In the genomic region with DNA sequence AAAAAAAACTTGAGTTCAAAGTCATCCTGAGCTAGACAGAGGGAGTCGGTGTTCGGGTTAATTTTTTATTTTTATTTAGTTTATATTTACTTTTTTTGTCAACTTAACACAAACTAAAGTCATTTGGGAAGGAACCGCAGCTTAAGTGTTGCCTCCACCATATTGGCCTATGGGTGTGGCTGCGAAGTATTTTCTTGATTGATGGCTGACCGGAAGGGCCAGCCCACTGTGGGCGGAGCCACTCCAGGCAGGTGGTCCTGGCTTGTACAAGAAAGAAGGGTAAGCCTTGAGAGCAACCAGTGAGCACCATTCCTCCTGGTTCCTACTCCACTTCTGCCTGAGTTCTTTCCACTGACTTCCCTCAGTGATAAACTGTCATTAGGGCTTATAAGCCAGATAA, we compare ENCODE assay signal across 25 mouse cellular contexts. TPM values are rescaled to one million over a fixed set of nuclear protein-coding genes. Genes with fewer than 3 reads are reported as not detected.
A peak's percentile ranks its signal among the peaks of the same experiment; 100 is the strongest.
DNase-seq lines count a peak whose midpoint lies in the region; ATAC-seq and TF ChIP-seq lines count a peak whose summit lies in the region.
"Had no signal": no experiment of that assay in that cellular context is flagged by ENCODE, and none has a peak within 500 bp of the region (broad histone marks: within the 10 kb centered on the region; RNA-seq: fewer than 3 reads in every experiment).

No protein-coding gene starts in this region.

- H3K27me3 ChIP-seq in kidney, adult 2 months (replicated peaks; ENCODE audit: control insufficient read depth, insufficient read depth, low read length): no peaks in the 10 kb centered on the region
- no peaks in the 10 kb centered on the region for H3K27me3 ChIP-seq in kidney, embryonic 16.5 days (ENCODE audit: insufficient read depth, low read length)
- no peaks in the 10 kb centered on the region for H3K27me3 ChIP-seq in E14TG2a.4 (ENCODE audit: insufficient read depth, low read length)
- H3K27me3 ChIP-seq in heart, embryonic 12.5 days (replicated peaks): no peaks in the 10 kb centered on the region
- H3K27me3 ChIP-seq: embryonic facial prominence, embryonic 12.5 days; forebrain, embryonic 13.5 days; forebrain, embryonic 15.5 days had no signal

- 68% methylated on average over 6 of the region's 6 CpGs for WGBS in kidney, adult 2 months
- WGBS in kidney, embryonic 16.5 days: 81% methylated on average over 6 of the region's 6 CpGs
- 90% methylated on average over 6 of the region's 6 CpGs for WGBS in heart, embryonic 12.5 days

- no peak overlapping the region for H3K4me2 ChIP-seq in kidney, embryonic 16.5 days (replicated peaks; ENCODE audit: low read depth, low read length)
- H3K4me2 ChIP-seq in heart, embryonic 12.5 days: no peak overlapping the region
- H3K4me2 ChIP-seq: embryonic facial prominence, embryonic 12.5 days; forebrain, embryonic 13.5 days; forebrain, embryonic 15.5 days had no signal

- H3K4me3 ChIP-seq in kidney, adult 2 months (ENCODE audit: insufficient read depth, low read depth, low read length): no peak overlapping the region
- H3K4me3 ChIP-seq in kidney, embryonic 16.5 days (ENCODE audit: low read length): no peak overlapping the region
- 0 out of 2 replicates have a peak overlapping the region, but pooled peaks have one; percentile 32 for H3K4me3 ChIP-seq in E14TG2a.4 (replicated peaks; ENCODE audit: low read length)
- H3K4me3 ChIP-seq in heart, embryonic 12.5 days: no peak overlapping the region
- H3K4me3 ChIP-seq: embryonic facial prominence, embryonic 10.5 days; embryonic facial prominence, embryonic 12.5 days; forebrain, embryonic 13.5 days; forebrain, embryonic 15.5 days had no signal

- H3K27ac ChIP-seq in kidney, adult 2 months (ENCODE audit: insufficient read depth, low read depth, low read length): peak overlapping the region; percentile 74
- H3K27ac ChIP-seq in kidney, embryonic 16.5 days (ENCODE audit: low read length): no peak overlapping the region
- H3K27ac ChIP-seq in heart, embryonic 12.5 days (ENCODE audit: poor library complexity, severe bottlenecking): no peak overlapping the region
- H3K27ac ChIP-seq: embryonic facial prominence, embryonic 10.5 days; embryonic facial prominence, embryonic 12.5 days; forebrain, embryonic 13.5 days; forebrain, embryonic 15.5 days had no signal

- DNase-seq in kidney, adult 2 months: peak; percentile 71
- DNase-seq in R1 (ENCODE audit: low read depth, low spot score): peak; percentile 64
- no peak for DNase-seq in spleen, postnatal 4 days (ENCODE audit: low spot score in 2 of 2)
- DNase-seq: adrenal gland, adult 8-10 months; adrenal gland, postnatal 14 days; adrenal gland, postnatal 36 days; B cell, adult 2 months; cerebellum, adult 11-12 months; cerebellum, adult 2 months; cerebellum, adult 9-10 months; cerebellum, postnatal 10 days; cerebellum, postnatal 25 days; forebrain, postnatal 0 days had no signal

- no peaks in the 10 kb centered on the region for H3K9me3 ChIP-seq in kidney, embryonic 16.5 days (ENCODE audit: low read length)
- no peaks in the 10 kb centered on the region for H3K9me3 ChIP-seq in E14TG2a.4 (ENCODE audit: low read length)
- H3K9me3 ChIP-seq in heart, embryonic 12.5 days (replicated peaks): no peaks in the 10 kb centered on the region
- H3K9me3 ChIP-seq: embryonic facial prominence, embryonic 10.5 days; embryonic facial prominence, embryonic 12.5 days; forebrain, embryonic 13.5 days; forebrain, embryonic 15.5 days; G1E had no signal

- no peak for TF ChIP-seq CTCF in kidney, adult 2 months (conservative IDR thresholded peaks at IDR 0.05; ENCODE audit: insufficient read depth, insufficient read length, low read depth, low read length)
- TF ChIP-seq CTCF in E14TG2a.4 (conservative IDR thresholded peaks at IDR 0.05; ENCODE audit: low read length): no peak

- no peak overlapping the region for H3K9ac ChIP-seq in kidney, embryonic 16.5 days (replicated peaks; ENCODE audit: low read length)
- H3K9ac ChIP-seq in heart, embryonic 12.5 days: no peak overlapping the region
- H3K9ac ChIP-seq: embryonic facial prominence, embryonic 12.5 days; forebrain, embryonic 13.5 days; forebrain, embryonic 15.5 days; forebrain, postnatal 0 days had no signal

- no peaks in the 10 kb centered on the region; the same call in 1 of the 2 replicates for H3K36me3 ChIP-seq in kidney, adult 2 months (ENCODE audit: control insufficient read depth, insufficient read depth, low read length)
- no peaks in the 10 kb centered on the region for H3K36me3 ChIP-seq in kidney, embryonic 16.5 days (ENCODE audit: insufficient read depth, low read length)
- H3K36me3 ChIP-seq in E14TG2a.4 (ENCODE audit: insufficient read depth, low read length): peaks cover 9% of the 10 kb centered on the region
- H3K36me3 ChIP-seq in heart, embryonic 12.5 days: 0 out of 2 replicates have a peak, but pooled peaks cover 3% of the 10 kb centered on the region
- H3K36me3 ChIP-seq: embryonic facial prominence, embryonic 10.5 days; embryonic facial prominence, embryonic 12.5 days; forebrain, embryonic 15.5 days; G1E had no signal

- H3K4me1 ChIP-seq in kidney, adult 2 months (ENCODE audit: control insufficient read depth, insufficient read depth, low read length): peaks cover 22% of the 10 kb centered on the region; the same call in 1 of the 2 replicates
- H3K4me1 ChIP-seq in kidney, embryonic 16.5 days (ENCODE audit: insufficient read depth, low read length): peaks cover 12% of the 10 kb centered on the region
- H3K4me1 ChIP-seq in E14TG2a.4 (replicated peaks; ENCODE audit: low read depth, low read length): peaks cover 36% of the 10 kb centered on the region
- H3K4me1 ChIP-seq in heart, embryonic 12.5 days (replicated peaks): peaks cover 48% of the 10 kb centered on the region
- H3K4me1 ChIP-seq: embryonic facial prominence, embryonic 10.5 days; embryonic facial prominence, embryonic 12.5 days; forebrain, embryonic 13.5 days; forebrain, embryonic 15.5 days had no signal

- no peak for TF ChIP-seq POLR2A in kidney, adult 2 months (IDR thresholded peaks at IDR 0.05; ENCODE audit: low read depth, low read length)

- ATAC-seq in kidney, embryonic 16.5 days (ENCODE audit: low FRiP score, low TSS enrichment): no peak
- ATAC-seq in heart, embryonic 12.5 days (ENCODE audit: insufficient number of reproducible peaks, low FRiP score): no peak
- ATAC-seq: activated CD4-positive, CD25-positive, alpha-beta regulatory T cell, adult 4 months; CD4-positive, CD25-positive, alpha-beta regulatory T cell, adult 4 months; forebrain, embryonic 13.5 days; forebrain, embryonic 15.5 days; forebrain, postnatal 0 days; Patski had no signal

RNA-seq across cellular contexts. Expression of a gene that starts 14.0 kb away (rescaled TPM):
- 395 and 444 TPM in 2 replicates for polyA plus RNA-seq in kidney, adult 2 months (2012; rRNA removed)
- polyA plus RNA-seq in kidney, embryonic 16.5 days (2015; fragmentation: Nextera tagmentation; extraction: Ambion mirVana): 39.5 and 48.8 TPM in 2 replicates
- polyA plus RNA-seq in heart, embryonic 12.5 days (2016; fragmentation: Nextera tagmentation; extraction: Ambion mirVana): 26.1 and 27.4 TPM in 2 replicates
- polyA plus RNA-seq: activated CD4-positive, CD25-positive, alpha-beta regulatory T cell, adult 4 months; CD4-positive, CD25-positive, alpha-beta regulatory T cell, adult 4 months; forebrain, embryonic 13.5 days; G1E had no signal

RNA-seq across cellular contexts. Expression of a gene that starts 21.4 kb away (rescaled TPM):
- 0.11 and 1.5 TPM in 2 replicates for polyA plus RNA-seq in kidney, adult 2 months (2012; rRNA removed)
- polyA plus RNA-seq in kidney, embryonic 16.5 days (2015; fragmentation: Nextera tagmentation; extraction: Ambion mirVana): 0.10 TPM in 1 of 2 replicates, not detected in the other
- not detected in 2 replicates for polyA plus RNA-seq in heart, embryonic 12.5 days (2016; fragmentation: Nextera tagmentation; extraction: Ambion mirVana)
- polyA plus RNA-seq: activated CD4-positive, CD25-positive, alpha-beta regulatory T cell, adult 4 months; CD4-positive, CD25-positive, alpha-beta regulatory T cell, adult 4 months; embryonic facial prominence, embryonic 10.5 days; embryonic facial prominence, embryonic 12.5 days; forebrain, embryonic 11.5 days; forebrain, embryonic 13.5 days; forebrain, embryonic 15.5 days; forebrain, postnatal 0 days; G1E; Patski had no signal

Comparison
In these comparisons a context has a peak if more than half of its experiments do, and no peak if none do; other contexts are left out.
1. DNase-seq: peak in kidney, adult 2 months (single experiment) and R1 (single experiment); none in spleen, postnatal 4 days (0 of 2).